Mouse (Mus musculus): ENCODE results near the gene BC051142. TPM values are rescaled to one million over a fixed set of nuclear protein-coding genes. Genes with fewer than 3 reads are reported as not detected.
"Not testable (repeated sequence)": the region's sequence is repeated elsewhere in the genome, so short reads cannot be mapped to it uniquely, and the experiment has no call there.

Gene BC051142
- polyA plus RNA-seq, 1 experiment = not detected

DNA sequence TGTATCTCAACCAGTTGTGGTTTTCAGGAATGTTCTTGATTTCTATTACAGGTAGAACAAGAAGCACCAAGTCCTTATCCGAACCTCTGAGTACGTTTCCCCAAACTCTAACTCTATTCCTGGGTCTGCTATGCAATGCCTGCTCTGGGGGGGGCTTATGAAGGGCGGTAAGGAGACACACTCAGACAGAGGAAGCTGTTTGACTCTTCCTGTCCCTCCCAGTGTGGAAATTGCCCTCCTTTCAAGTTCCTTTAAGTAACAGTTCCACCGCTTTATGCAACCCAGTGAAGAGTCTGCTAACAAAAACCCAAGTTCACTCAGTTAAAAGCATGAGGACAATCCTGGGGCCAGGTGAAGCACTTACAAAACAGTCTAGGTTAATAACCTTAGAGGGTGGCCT is 38.5 kb downstream of the BC051142 start:
- 60% methylated on average over 4 of the region's 4 CpGs for WGBS
- TF ChIP-seq POLR2A (IDR thresholded peaks at IDR 0.05; ENCODE audit: insufficient read depth, low read depth, low read length) (no peak), CTCF (IDR thresholded peaks at IDR 0.05; ENCODE audit: insufficient read depth, low read depth, low read length) (no peak)
- no peak overlapping the region for H3K4me3 ChIP-seq (ENCODE audit: insufficient read depth, low read depth, low read length)
- peaks cover 9% of the 10 kb centered on the region for H3K4me1 ChIP-seq (ENCODE audit: control insufficient read depth, insufficient read depth, low read length)
- no peak overlapping the region for H3K27ac ChIP-seq (ENCODE audit: insufficient read depth, low read depth, low read length)

GRCm38 (mm10) chr17:34437606-34438005 is 39.0 kb downstream of the BC051142 start:
- 45% methylated on average over 7 of the region's 7 CpGs for WGBS
- TF ChIP-seq CTCF (IDR thresholded peaks at IDR 0.05; ENCODE audit: insufficient read depth, low read depth, low read length) = no peak
- TF ChIP-seq POLR2A (IDR thresholded peaks at IDR 0.05; ENCODE audit: insufficient read depth, low read depth, low read length) = no peak
- H3K4me1 ChIP-seq (ENCODE audit: control insufficient read depth, insufficient read depth, low read length) = peaks cover 9% of the 10 kb centered on the region

DNA sequence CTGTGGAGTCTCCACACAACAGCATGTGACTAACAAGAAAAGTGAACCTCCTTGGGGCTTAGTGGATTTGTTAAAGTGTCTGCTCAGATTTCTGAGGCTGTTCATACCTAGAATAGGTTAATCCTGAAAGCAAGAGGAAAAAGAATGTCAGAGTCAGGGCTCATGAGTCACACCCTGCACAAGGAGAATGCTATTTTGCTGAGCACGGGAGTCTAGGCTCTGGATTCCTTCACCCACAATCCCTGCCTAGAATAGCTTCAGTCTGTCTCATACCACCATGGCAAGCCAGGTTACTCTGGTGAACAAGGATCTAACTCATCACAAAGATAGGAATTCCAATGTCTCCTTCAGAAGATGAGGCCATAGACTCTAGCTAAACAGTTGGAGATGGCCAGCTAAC is 40.0 kb downstream of the BC051142 start:
- no peak overlapping the region for H3K4me3 ChIP-seq (ENCODE audit: insufficient read depth, low read depth, low read length)
- TF ChIP-seq CTCF (IDR thresholded peaks at IDR 0.05; ENCODE audit: insufficient read depth, low read depth, low read length) (no peak), POLR2A (IDR thresholded peaks at IDR 0.05; ENCODE audit: insufficient read depth, low read depth, low read length) (no peak)
- peaks cover 9% of the 10 kb centered on the region for H3K4me1 ChIP-seq (ENCODE audit: control insufficient read depth, insufficient read depth, low read length)
- 29% methylated on average over 1 of the region's 1 CpGs for WGBS
- H3K27ac ChIP-seq (ENCODE audit: insufficient read depth, low read depth, low read length) = peak overlapping the region; percentile 75; the same call in 1 of the 2 replicates

More at GRCm38 (mm10) chr17:34437606-34438005, 39.0 kb downstream of the BC051142 start:
- Histone ChIP-seq H3K4me3 (ENCODE audit: insufficient read depth, low read depth, low read length) (no peak overlapping the region), H3K27ac (ENCODE audit: insufficient read depth, low read depth, low read length) (peak overlapping the region; percentile 75)

DNA sequence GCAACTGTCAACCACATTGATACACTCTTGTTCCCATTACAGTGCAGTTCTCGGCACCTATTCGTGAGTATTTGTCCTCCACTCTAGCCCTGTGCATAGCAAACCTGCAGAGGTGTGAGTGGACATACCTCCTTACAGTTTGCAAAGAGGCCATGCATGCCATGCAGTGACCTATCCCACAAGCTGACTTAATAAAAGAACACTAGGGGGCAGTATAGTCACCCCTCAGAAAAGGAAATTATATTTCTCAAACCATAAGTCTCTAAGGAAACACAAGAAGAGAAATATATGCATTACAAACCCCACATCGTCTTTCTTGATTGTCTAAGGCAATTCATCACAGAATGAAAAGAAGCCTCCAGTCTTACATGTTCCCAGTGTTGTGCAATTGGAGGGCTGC is 41.2 kb downstream of the BC051142 start:
- 41% methylated on average over 3 of the region's 3 CpGs for WGBS
- TF ChIP-seq POLR2A (IDR thresholded peaks at IDR 0.05; ENCODE audit: insufficient read depth, low read depth, low read length) (no peak), CTCF (IDR thresholded peaks at IDR 0.05; ENCODE audit: insufficient read depth, low read depth, low read length) (no peak)
- Histone ChIP-seq H3K27ac (ENCODE audit: insufficient read depth, low read depth, low read length) (no peak overlapping the region), H3K4me3 (ENCODE audit: insufficient read depth, low read depth, low read length) (no peak overlapping the region), H3K4me1 (ENCODE audit: control insufficient read depth, insufficient read depth, low read length) (peaks cover 9% of the 10 kb centered on the region)

GRCm38 (mm10) chr17:34441990-34442389 is 43.4 kb downstream of the BC051142 start:
- no peak for TF ChIP-seq POLR2A (IDR thresholded peaks at IDR 0.05; ENCODE audit: insufficient read depth, low read depth, low read length)
- no peak for TF ChIP-seq CTCF (IDR thresholded peaks at IDR 0.05; ENCODE audit: insufficient read depth, low read depth, low read length)
- WGBS = 92% methylated on average over 7 of the region's 7 CpGs
- H3K4me1 ChIP-seq (ENCODE audit: control insufficient read depth, insufficient read depth, low read length) = peaks cover 9% of the 10 kb centered on the region
- no peak overlapping the region for H3K4me3 ChIP-seq (ENCODE audit: insufficient read depth, low read depth, low read length)
- no peak overlapping the region for H3K27ac ChIP-seq (ENCODE audit: insufficient read depth, low read depth, low read length)

GRCm38 (mm10) chr17:34448473-34449041 is 49.9 kb downstream of the BC051142 start:
- H3K4me3 ChIP-seq (ENCODE audit: insufficient read depth, low read depth, low read length) = no peak overlapping the region
- WGBS = 61% methylated on average over 6 of the region's 6 CpGs
- TF ChIP-seq POLR2A (IDR thresholded peaks at IDR 0.05; ENCODE audit: insufficient read depth, low read depth, low read length) (no peak), CTCF (IDR thresholded peaks at IDR 0.05; ENCODE audit: insufficient read depth, low read depth, low read length) (no peak)
- H3K27ac ChIP-seq (ENCODE audit: insufficient read depth, low read depth, low read length) = no peak overlapping the region
- H3K4me1 ChIP-seq (ENCODE audit: control insufficient read depth, insufficient read depth, low read length) = peaks cover 2% of the 10 kb centered on the region; the same call in 1 of the 2 replicates

GRCm38 (mm10) chr17:34457668-34458067 is 59.0 kb downstream of the BC051142 start:
- H3K4me1 ChIP-seq (ENCODE audit: control insufficient read depth, insufficient read depth, low read length) = no peaks in the 10 kb centered on the region
- 82% methylated on average over 4 of the region's 4 CpGs for WGBS
- H3K4me3 ChIP-seq (ENCODE audit: insufficient read depth, low read depth, low read length) = no peak overlapping the region
- no peak overlapping the region for H3K27ac ChIP-seq (ENCODE audit: insufficient read depth, low read depth, low read length)
- TF ChIP-seq CTCF (IDR thresholded peaks at IDR 0.05; ENCODE audit: insufficient read depth, low read depth, low read length) (no peak), POLR2A (IDR thresholded peaks at IDR 0.05; ENCODE audit: insufficient read depth, low read depth, low read length) (no peak)

DNA sequence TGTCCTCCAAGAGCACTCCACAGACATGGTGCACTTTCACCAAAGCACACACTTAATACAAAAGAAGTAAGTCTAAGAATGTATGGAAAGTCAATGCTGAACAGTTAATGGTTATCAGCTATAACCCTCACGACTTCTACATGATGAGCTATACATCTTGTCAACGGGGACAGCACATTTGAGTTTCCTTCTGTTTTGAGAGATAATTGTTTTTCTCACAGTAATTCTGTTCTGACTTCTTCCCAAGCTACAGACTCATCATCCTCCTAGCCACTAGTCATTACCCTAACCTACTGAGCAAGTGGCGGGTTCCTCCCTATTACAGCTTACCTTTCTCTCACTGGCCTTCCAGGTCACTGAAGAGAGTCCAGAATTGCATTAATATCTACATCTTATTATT is 60.6 kb downstream of the BC051142 start:
- 89% methylated on average over 3 of the region's 3 CpGs for WGBS

DNA sequence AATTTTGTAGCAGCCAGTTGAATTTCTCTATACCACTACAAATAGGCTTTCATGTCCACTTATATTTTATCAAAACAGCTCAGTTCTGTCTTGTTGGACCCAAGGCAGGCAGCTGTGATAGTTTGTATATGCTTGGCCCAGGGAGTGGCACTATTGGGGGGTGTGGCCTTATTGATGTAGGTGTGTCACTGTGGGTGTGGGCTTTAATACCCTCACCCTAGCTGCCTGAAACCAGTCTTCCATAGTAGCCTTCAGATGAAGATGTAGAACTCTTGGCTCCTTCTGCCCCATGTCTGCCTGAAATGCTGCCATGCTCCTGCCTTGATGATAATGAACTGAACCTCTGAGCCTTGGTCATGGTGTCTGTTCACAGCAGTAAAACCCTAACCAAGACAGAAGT is 67.3 kb downstream of the BC051142 start:
- H3K4me3 ChIP-seq (ENCODE audit: insufficient read depth, low read depth, low read length); H3K4me1 ChIP-seq (ENCODE audit: control insufficient read depth, insufficient read depth, low read length); H3K27ac ChIP-seq (ENCODE audit: insufficient read depth, low read depth, low read length): not testable (repeated sequence)

More for the DNA sequence above, 60.6 kb downstream of the BC051142 start:
- no peak overlapping the region for H3K4me3 ChIP-seq (ENCODE audit: insufficient read depth, low read depth, low read length)
- no peak for TF ChIP-seq POLR2A (IDR thresholded peaks at IDR 0.05; ENCODE audit: insufficient read depth, low read depth, low read length)
- no peak for TF ChIP-seq CTCF (IDR thresholded peaks at IDR 0.05; ENCODE audit: insufficient read depth, low read depth, low read length)
- no peaks in the 10 kb centered on the region for H3K4me1 ChIP-seq (ENCODE audit: control insufficient read depth, insufficient read depth, low read length)
- no peak overlapping the region for H3K27ac ChIP-seq (ENCODE audit: insufficient read depth, low read depth, low read length)

GRCm38 (mm10) chr17:34470491-34470890 is 71.9 kb downstream of the BC051142 start:
- no peak overlapping the region for H3K27ac ChIP-seq (ENCODE audit: insufficient read depth, low read depth, low read length)
- H3K4me3 ChIP-seq (ENCODE audit: insufficient read depth, low read depth, low read length) = no peak overlapping the region
- no peaks in the 10 kb centered on the region for H3K4me1 ChIP-seq (ENCODE audit: control insufficient read depth, insufficient read depth, low read length)
- no peak for TF ChIP-seq POLR2A (IDR thresholded peaks at IDR 0.05; ENCODE audit: insufficient read depth, low read depth, low read length)
- no peak for TF ChIP-seq CTCF (IDR thresholded peaks at IDR 0.05; ENCODE audit: insufficient read depth, low read depth, low read length)
- 89% methylated on average over 2 of the region's 2 CpGs for WGBS

Measured in olfactory bulb, adult 2 months (tissue).